Mouse (Mus musculus) B cell, adult 2 months (primary cell): ENCODE measurements around the gene Slc39a11.

Source experiments
- DNase-seq, 2 experiments: peaks; one replicate each; pipeline ENCODE4 v3.0.0; 2022

Gene Slc39a11

GRCm38 (mm10) chr11:113214741-113215140 lies 435.1 kb downstream of the Slc39a11 start:
- DNase-seq: no peak

DNA sequence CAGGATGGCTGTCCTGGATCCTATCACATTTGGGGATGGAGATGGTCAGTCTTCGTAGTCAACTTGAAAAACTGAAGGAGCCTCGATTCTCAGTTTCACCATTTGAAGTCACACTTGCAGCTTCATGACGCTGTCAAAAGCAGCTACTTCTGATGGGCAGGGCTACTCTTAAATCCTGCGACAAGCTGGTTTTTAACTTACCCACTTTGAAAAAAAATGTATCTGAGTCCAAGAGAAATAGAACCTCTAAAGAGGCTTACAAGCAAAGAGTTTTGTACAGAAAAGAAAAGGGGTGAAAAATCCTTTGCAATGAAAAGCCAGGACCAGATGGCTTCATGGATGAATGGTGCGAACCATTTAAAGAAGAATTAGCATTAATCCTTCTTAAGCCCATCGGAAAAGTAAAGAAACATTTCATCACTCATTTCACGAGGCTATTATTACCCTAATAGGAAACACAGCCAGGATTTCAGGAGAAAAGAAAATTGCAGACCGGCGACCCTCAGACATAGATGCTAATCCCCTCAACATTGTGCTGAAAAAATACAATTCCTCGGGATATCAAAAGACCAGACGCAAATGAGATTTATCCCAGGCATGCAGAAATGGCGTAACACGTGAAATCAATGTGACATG lies 437.4 kb downstream of the Slc39a11 start:
- no peak for DNase-seq

DNA sequence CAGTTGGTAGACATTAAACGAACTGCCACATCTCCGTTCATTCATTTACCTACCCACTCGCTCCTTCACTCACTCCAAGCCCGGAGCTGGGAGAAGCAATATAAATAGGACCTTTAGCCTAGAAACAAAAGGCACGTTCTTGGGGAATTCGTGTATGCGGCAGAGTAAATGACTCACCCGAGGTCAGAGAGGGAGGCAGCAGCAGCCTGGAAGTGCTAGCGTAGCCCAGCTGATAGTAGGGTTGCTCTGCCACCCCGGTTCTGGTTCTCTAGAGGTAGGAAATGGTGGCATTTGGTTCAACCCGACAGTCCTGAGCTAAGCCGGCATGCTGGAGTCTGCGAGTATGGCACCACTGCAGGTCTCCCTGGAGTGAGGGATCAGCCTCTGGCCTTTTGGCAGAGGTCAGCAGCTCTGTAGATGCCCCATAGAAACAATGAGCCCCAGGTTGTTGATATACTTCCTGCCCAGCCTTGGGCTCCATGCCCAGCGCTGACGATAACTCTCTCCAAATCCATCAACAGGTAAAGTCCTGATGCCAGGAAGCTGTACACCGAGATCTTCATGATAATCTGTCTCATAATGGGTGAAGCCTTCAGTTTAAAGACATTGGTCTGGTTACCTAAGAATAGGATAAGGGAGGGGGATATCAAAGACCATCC lies 440.5 kb downstream of the Slc39a11 start:
- no peak for DNase-seq

GRCm38 (mm10) chr11:113208521-113209072 lies 441.3 kb downstream of the Slc39a11 start:
- no peak for DNase-seq

DNA sequence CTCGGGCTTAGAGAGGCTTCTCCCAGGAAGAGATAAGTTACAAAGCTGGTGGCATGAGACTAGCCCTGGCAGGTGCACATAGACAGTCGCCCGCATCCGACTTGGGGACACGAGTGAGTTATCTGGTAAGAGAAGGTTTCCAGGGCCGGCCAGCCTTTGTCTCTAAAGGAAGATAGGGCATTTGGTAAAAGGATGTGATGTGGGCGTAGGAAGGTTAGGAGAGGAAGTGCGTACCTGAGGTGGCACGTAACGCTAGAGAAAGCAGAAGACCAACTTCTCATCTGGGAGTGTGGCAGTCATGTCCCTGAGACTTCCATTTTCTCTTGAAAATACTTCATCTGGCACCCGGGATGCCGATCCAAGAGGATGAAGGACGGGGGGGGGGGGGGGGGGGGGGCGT lies 441.9 kb downstream of the Slc39a11 start:
- DNase-seq: peak; percentile 6 to 16

DNA sequence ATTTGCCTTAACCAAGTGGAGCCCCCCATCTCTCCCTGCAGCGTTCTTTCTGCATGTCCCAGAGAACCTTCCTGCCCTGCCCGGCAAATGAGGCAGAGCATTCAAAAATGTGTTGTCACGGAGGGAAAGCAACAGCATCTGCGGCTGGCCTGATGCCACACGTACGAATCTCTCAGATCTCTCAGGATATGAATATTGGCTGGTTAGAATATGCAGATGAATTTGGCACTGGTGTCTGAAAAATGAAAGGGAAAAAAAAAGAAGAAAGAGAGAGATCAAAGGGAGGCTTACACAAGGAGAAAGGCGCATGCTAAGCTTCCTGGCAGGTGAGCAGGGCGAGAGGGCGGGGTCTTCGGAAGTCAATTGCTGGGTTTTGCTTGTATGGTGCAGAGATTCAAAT lies 443.8 kb downstream of the Slc39a11 start:
- no peak for DNase-seq

DNA sequence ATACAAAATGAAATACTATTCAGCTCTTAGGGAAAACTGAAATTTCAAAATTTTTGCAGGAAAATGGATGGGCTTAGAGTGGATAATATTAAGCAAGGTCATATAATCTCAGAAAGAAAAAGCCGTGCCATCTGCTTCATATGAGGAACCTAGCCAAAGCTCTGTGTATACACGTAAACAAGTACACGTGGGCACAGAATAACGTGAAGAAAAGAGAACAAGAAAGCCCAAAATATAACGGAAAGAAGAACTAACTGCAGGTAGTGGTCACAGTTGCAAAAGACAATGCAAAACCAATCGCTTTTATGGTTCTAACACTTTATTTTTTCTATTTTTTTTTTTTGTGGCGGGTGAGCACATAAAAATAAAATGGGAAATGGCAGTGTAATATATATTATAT lies 446.9 kb downstream of the Slc39a11 start:
- no peak for DNase-seq

GRCm38 (mm10) chr11:113201470-113201997 lies 448.3 kb downstream of the Slc39a11 start:
- peak; percentile 58 to 64 for DNase-seq

- DNase-seq: no peak
Measured at GRCm38 (mm10) chr11:113200901-113201300, 449.0 kb downstream of the Slc39a11 start.

DNA sequence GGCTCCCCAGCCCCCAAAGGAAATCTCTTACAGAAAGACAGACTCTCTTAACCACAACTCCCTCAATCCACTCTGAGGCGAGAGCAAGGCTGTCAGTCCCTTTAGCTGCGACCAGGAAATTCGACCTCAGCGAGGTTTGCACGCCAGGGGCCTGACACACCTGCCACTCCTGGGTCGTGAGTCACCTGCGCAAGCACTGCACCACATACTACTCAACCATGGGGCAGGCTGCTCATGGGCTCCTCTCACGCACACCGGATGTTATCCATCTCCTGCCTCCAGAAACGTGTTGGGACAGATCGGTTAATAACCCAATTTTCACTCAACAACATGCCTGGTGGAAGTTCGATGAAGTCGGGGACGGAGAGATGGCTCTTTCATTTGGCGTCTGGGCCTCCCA lies 451.3 kb downstream of the Slc39a11 start:
- DNase-seq: no peak

DNA sequence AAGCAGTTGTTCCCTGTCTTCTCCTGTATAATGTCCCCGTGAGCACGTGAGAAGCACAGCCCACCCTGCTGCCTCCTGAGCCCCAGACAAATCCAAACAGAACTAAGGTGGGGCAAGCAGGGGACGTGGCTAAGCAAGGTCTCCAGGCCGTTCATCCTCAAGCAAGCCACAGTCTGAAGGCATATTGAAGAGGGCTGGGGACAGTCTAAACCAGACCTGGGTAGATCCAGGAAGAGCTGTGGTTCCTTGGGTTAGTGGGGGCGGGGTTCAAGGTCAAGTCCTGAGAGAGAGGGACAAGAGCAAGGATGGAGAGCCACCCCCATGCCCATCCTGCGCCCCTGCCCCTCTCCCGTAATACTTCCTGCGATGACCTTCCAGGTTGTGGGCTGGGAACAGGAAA lies 452.3 kb downstream of the Slc39a11 start:
- DNase-seq: no peak

DNA sequence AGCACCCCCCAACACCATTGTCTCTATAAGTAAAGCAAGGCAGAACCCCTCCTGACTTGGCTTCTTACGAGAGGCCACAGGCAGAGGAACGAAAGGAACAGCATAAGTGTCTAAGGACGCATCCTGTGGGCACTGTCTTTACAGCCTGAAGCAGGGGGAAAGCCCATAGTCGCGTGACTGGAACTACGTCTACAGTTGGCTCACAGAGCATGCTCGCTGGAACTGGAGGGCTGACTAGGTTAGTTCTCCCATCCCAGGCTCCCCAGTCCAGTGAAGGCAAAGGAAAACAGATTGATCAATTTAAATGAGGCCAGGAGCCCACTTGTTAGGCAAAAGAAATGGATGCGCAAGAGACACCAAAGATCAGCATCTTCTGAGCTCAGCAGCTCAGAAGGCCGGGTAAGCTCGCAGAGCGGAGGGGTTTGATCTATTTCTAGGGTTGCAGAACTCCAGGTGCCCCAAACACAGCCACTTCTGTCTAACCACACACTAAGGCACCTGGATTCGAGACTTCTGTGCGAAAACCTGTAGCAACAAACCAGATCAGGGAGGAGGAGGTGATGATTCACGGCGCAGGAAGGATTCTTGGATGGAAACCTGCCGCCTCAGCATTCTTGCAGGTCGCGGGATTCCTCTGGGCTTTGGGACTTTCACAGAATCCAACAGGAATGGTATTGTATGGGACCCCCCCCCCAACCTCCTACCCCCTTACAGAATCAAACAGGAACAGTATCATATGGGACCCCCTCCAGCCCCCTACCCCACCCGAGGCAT lies 453.5 kb downstream of the Slc39a11 start:
- DNase-seq: no peak
